Mouse (Mus musculus) erythroblast, embryonic 14.5 days (primary cell): ENCODE data around the gene Arl14ep. TPM values are rescaled to one million over a fixed set of nuclear protein-coding genes. Genes with fewer than 3 reads are reported as not detected.
"Not testable (repeated sequence)": the region's sequence is repeated elsewhere in the genome, so short reads cannot be mapped to it uniquely, and the experiment has no call there.

Experiments
- H3K27me3 ChIP-seq: 2 replicates; pipeline ENCODE4 v1.6.1; 2012; ENCODE audit warnings: inconsistent platforms; ENCODE audit not compliant: control insufficient read depth
- H3K36me3 ChIP-seq: 2 replicates; pipeline ENCODE4 v1.6.1; 2012; ENCODE audit warnings: mild to moderate bottlenecking, inconsistent platforms; ENCODE audit not compliant: control insufficient read depth
- H3K4me1 ChIP-seq: 2 replicates; pipeline ENCODE4 v1.6.1; 2012; ENCODE audit warnings: inconsistent platforms; ENCODE audit not compliant: control insufficient read depth
- H3K4me3 ChIP-seq: replicated peaks from 2 replicates; pipeline ENCODE3; 2012; ENCODE audit warnings: moderate library complexity, mild to moderate bottlenecking, inconsistent platforms
- H3K9me3 ChIP-seq: 2 replicates; pipeline ENCODE4 v1.6.1; 2012; ENCODE audit warnings: low read length, inconsistent platforms, mixed read lengths; ENCODE audit not compliant: control insufficient read depth
- GATA1 ChIP-seq: IDR thresholded peaks from 2 replicates; pipeline ENCODE4 v1.6.1; 2012; ENCODE audit warnings: low read length, inconsistent platforms, mixed read lengths
- TAL1 ChIP-seq: IDR thresholded peaks from 3 replicates; pipeline ENCODE4 v1.6.1; 2012; ENCODE audit warnings: low read length, inconsistent platforms, mixed read lengths
- polyA plus RNA-seq: library from polyadenylated mRNA; stranded (reverse); fragments of >175 nt; gene quantifications from 2 replicates; pipeline ENCODE4 v1.2.3, GENCODE M21; 2012

Gene Arl14ep
- 0.06 and 0.10 TPM in 2 replicates for polyA plus RNA-seq

DNA sequence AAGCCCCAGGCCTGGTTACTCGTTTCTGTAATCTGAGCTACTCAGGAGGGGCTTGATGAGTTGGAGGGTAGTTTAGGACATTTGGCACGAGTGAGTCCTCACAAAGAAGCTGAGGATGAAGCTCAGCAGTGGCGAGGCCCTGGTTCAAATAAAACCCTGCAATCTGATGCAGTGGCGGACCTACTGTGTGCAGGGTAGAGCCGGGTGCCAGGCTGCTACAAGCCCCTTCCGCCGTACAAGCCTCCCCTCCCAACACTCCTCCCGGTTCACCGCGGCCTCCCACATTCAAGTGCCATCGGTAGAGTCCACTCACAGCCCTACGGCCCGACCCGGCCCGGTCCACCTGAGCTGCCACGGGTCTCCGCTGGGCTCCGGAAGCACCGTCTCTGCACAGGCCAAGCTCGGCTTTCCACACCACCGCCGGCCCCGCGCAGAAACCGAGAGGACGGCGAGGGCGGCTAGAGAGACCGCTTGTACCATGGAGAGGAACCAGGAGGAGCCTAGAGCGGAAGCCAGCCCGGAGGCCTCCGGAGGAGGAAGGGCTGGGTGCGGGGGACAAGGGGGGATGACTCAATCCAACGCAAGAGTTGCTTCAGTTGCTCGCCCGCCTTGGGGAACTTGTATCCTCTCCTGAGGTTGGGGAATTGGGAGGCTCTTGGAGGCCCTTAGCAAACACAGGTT lies at the start of gene Arl14ep:
Arl14ep (minus strand) TSS at position 466 of the 681 bp plus-strand sequence.
- Histone ChIP-seq H3K4me1 (peaks cover 11% of the 10 kb centered on the region), H3K27me3 (no peaks in the 10 kb centered on the region), H3K36me3 (peaks cover under 1% of the 10 kb centered on the region), H3K9me3 (no peaks in the 10 kb centered on the region), H3K4me3 (peak within 1 kb of the TSS; percentile 76)
- TF ChIP-seq TAL1 = no peak
- no peak for TF ChIP-seq GATA1

GRCm38 (mm10) chr2:107022713-107023112 lies 48.5 kb upstream of the Arl14ep start:
- peaks cover 9% of the 10 kb centered on the region for H3K9me3 ChIP-seq
- TF ChIP-seq GATA1 (no peak), TAL1 (no peak)
- no peaks in the 10 kb centered on the region for H3K36me3 ChIP-seq
- H3K4me3 ChIP-seq = no peak overlapping the region
- H3K4me1 ChIP-seq = no peaks in the 10 kb centered on the region
- H3K27me3 ChIP-seq = no peaks in the 10 kb centered on the region

- no peak overlapping the region for H3K4me3 ChIP-seq
- H3K27me3 ChIP-seq = no peaks in the 10 kb centered on the region
- H3K9me3 ChIP-seq = peaks cover 9% of the 10 kb centered on the region
- TF ChIP-seq TAL1 = no peak
- TF ChIP-seq GATA1 = no peak
- H3K4me1 ChIP-seq = no peaks in the 10 kb centered on the region
- H3K36me3 ChIP-seq = no peaks in the 10 kb centered on the region
These were observed 45.1 kb upstream of the Arl14ep start for GRCm38 (mm10) chr2:107019331-107019730.

- no peaks in the 10 kb centered on the region for H3K27me3 ChIP-seq
- H3K36me3 ChIP-seq = no peaks in the 10 kb centered on the region
- H3K4me3 ChIP-seq = no peak overlapping the region
- no peaks in the 10 kb centered on the region for H3K4me1 ChIP-seq
- peaks cover 13% of the 10 kb centered on the region for H3K9me3 ChIP-seq
- TF ChIP-seq TAL1 = no peak
- no peak for TF ChIP-seq GATA1
These were observed 38.9 kb upstream of the Arl14ep start for GRCm38 (mm10) chr2:107013161-107013560.

DNA sequence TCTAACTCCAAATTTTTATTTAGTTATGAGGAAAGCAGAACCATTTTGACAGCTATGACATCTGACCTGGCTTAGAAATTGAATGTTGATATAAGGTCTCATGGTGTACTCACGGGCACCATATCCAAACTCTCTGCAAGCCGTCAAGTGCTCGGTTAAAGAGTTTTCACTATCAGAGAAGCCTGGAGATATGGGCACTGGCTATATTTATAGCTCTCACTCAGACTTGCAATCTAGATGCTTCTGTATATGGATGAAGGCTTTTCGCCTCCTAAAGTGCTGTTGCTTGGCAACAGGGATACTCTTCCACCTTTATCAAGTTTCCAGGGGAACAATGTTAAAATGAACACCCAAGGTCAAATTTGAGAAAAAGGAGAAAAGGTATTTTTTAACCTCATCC lies 38.1 kb upstream of the Arl14ep start:
- H3K9me3 ChIP-seq = peaks cover 13% of the 10 kb centered on the region
- H3K4me1 ChIP-seq = no peaks in the 10 kb centered on the region
- TF ChIP-seq TAL1 = no peak
- TF ChIP-seq GATA1 = no peak
- no peaks in the 10 kb centered on the region for H3K27me3 ChIP-seq
- H3K36me3 ChIP-seq = no peaks in the 10 kb centered on the region
- H3K4me3 ChIP-seq = no peak overlapping the region

GRCm38 (mm10) chr2:107010160-107010559 lies 35.9 kb upstream of the Arl14ep start:
- TF ChIP-seq GATA1 = no peak
- no peak for TF ChIP-seq TAL1
- no peaks in the 10 kb centered on the region for H3K27me3 ChIP-seq
- no peaks in the 10 kb centered on the region for H3K36me3 ChIP-seq
- H3K4me1 ChIP-seq = no peaks in the 10 kb centered on the region
- H3K4me3 ChIP-seq = no peak overlapping the region
- H3K9me3 ChIP-seq = peaks cover 13% of the 10 kb centered on the region

- H3K4me1 ChIP-seq = no peaks in the 10 kb centered on the region
- TF ChIP-seq GATA1 = no peak
- no peak for TF ChIP-seq TAL1
- H3K9me3 ChIP-seq = peaks cover 12% of the 10 kb centered on the region
- no peaks in the 10 kb centered on the region for H3K36me3 ChIP-seq
- no peak overlapping the region for H3K4me3 ChIP-seq
- H3K27me3 ChIP-seq = no peaks in the 10 kb centered on the region
These were observed 32.2 kb upstream of the Arl14ep start for GRCm38 (mm10) chr2:107006378-107006777.

- H3K27me3 ChIP-seq, H3K4me1 ChIP-seq, H3K4me3 ChIP-seq, H3K36me3 ChIP-seq, H3K9me3 ChIP-seq: not testable (repeated sequence)
These were observed 31.7 kb upstream of the Arl14ep start for GRCm38 (mm10) chr2:107005876-107006275.

DNA sequence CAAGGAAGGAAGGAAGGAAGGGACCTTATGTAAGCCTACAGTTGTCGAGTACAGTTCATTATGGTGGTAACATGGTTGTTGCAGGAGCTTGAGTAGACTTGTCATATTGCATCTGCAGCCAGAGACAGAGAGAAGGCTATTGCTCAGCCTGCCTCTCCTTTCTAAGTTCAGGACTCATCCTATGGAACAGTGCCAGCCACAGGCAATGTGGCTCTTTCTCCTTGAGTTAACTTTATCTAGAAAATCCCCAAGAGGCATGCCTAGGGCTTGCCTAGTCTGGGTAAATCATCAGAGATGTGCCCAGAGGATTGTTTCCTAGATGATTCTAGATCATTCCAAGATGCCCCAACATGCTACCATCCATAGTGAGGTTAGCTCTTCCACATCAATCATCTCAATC lies 17.0 kb upstream of the Arl14ep start:
- Histone ChIP-seq H3K9me3 (no peaks in the 10 kb centered on the region), H3K4me1 (no peaks in the 10 kb centered on the region), H3K4me3 (no peak overlapping the region), H3K27me3 (no peaks in the 10 kb centered on the region), H3K36me3 (no peaks in the 10 kb centered on the region)
- TF ChIP-seq TAL1 (no peak), GATA1 (no peak)

DNA sequence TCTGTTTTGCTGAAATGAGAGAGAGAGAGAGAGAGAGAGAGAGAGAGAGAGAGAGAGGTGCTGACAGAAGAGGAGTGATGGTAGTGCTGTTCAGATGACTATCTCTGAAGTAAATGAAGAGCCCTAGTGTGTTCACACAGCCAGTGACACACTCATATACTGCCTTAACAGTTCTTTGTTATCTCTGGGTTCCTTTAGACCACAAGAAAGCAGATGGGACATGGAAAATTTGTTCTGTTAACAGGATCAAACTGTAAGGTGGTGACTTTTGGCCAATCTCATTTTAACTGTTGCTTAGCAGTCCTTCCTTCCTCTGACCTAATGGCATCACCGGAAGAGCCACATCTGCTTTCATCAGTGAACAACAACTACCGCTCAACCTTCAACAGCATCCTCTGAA lies 10.7 kb upstream of the Arl14ep start:
- no peaks in the 10 kb centered on the region for H3K9me3 ChIP-seq
- H3K4me1 ChIP-seq = no peaks in the 10 kb centered on the region
- no peak overlapping the region for H3K4me3 ChIP-seq
- H3K27me3 ChIP-seq = no peaks in the 10 kb centered on the region
- no peaks in the 10 kb centered on the region for H3K36me3 ChIP-seq
- TF ChIP-seq GATA1 (no peak), TAL1 (no peak)
